Mouse (Mus musculus): ENCODE measurements around the gene Ltbp4.
A peak's percentile ranks its signal among the peaks of the same experiment; 100 is the strongest.

Ltbp4 gene

GRCm38 (mm10) chr7:27298816-27299215, 38.7 kb downstream of the Ltbp4 start:
- no peak for DNase-seq (ENCODE audit: low spot score)

- DNase-seq (ENCODE audit: low spot score), result no peak
Measured at GRCm38 (mm10) chr7:27298033-27298610, 39.4 kb downstream of the Ltbp4 start.

GRCm38 (mm10) chr7:27296518-27296917, 41.0 kb downstream of the Ltbp4 start:
- DNase-seq (ENCODE audit: low spot score), result no peak

GRCm38 (mm10) chr7:27295956-27296355, 41.5 kb downstream of the Ltbp4 start:
- DNase-seq (ENCODE audit: low spot score), result peak; percentile 56

DNA sequence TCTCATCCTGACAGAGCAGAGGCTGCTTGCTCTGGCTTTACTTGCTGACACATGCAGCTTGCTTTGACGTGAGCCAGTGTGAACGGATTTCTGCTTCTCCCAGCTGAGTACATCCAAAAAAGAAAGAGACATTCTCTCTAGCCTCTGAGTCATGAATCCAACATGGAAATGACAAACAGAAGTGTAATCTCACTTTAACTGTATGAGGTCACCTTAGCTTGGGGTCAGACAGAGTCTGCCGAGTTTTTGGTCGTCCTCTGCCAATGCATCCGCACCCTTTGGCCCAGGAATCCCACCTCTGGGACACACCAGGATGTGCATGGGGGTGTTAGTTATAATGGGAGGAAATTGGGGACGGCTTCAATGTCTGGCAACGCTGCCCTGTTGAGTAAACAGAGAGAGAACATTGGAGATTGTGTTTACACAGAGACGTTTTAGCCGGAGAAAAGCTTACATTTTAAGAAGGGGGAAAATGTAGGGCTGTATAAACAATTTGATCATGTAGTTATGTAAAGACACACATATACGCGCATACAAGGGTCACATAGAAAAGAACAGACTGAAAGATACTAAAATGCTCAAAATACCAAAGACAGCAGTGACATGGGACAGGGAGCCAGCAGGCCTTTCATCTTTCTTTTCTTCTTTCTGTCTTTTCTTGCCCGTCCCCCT, 45.6 kb downstream of the Ltbp4 start:
- DNase-seq (ENCODE audit: low spot score), result peak; percentile 63

- no peak for DNase-seq (ENCODE audit: low spot score)
Measured at GRCm38 (mm10) chr7:27290555-27290954, 46.9 kb downstream of the Ltbp4 start.

- no peak for DNase-seq (ENCODE audit: low spot score)
Measured at GRCm38 (mm10) chr7:27288732-27289131, 48.8 kb downstream of the Ltbp4 start.

DNA sequence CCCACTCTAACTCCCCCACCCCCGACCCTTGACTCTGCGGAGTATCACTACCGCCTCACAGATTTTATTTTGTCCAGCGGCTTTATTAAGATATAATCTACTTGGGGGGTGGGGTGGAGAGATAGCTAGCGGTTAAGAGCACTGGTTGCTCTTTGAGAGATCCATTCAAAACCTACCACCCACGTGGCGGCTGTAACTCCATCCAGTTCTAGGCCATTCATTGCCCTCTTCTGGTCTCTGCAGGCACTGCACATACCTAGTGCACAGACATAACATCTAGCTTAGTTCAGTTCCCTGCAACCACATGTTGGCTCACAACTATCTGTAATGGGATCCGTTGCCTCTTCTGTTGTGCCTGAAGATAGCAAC, 51.8 kb downstream of the Ltbp4 start:
- peak; percentile 78 for DNase-seq (ENCODE audit: low spot score)

DNA sequence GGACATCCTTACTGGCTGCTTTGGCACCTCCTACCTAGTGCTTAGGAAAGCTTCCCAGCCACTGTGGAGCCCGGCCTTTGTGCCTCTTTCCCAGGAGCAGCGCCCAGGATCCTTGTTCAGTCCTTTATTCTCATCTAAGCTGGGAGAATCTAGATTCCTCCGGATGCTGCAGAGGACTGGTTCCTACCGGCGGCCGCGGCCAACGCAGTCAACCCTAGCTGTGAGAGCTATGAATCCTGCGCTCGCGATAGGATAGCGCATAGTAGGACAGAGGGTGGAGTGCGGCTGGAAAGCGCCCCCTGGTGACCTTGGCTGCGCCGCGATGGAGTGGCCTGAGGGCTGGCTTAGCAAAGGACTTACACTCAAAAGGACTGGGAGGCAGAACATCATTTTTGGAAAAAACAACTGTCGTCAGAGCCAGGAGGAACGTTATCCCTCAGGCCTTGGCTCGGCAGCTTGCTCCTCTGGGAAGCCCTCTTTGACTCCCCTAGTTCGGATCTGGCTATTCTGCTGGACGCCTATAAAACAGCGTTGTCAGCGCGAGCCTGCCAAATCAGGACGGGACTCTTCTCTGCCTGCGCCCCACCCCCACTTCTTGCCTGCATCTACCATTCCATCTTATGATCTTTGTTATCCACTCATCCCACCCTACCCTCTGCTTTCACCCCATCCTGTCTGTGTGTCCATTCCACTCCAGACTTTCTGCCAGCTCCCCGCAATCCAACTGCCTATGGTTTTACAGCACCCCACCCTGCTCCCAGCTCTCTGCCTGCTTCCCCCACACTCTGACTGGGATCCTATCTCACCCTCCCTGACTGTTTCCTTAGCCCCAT, 52.4 kb downstream of the Ltbp4 start:
- peak; percentile 72 for DNase-seq (ENCODE audit: low spot score)

DNA sequence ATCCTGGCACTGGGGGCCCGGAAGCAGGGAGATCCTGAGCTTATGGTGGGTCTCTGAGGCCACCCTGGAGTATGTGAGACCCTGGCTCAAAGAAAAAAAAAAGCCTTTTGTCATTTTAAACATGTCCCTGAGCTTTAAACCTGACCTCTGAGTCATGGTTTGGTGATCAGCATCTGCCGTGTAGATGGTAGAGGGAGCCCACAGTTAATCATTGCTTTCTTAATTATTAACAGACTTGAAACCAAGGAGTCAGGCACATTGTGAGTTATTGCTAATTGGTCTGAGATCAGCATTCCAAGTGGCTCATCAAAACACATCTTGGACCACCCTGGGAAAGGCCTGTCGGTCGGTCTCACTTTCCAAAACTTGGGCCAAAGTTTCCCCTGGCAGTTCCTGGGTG, 55.3 kb downstream of the Ltbp4 start:
- DNase-seq (ENCODE audit: low spot score), result no peak

GRCm38 (mm10) chr7:27281717-27282116, 55.8 kb downstream of the Ltbp4 start:
- no peak for DNase-seq (ENCODE audit: low spot score)

DNA sequence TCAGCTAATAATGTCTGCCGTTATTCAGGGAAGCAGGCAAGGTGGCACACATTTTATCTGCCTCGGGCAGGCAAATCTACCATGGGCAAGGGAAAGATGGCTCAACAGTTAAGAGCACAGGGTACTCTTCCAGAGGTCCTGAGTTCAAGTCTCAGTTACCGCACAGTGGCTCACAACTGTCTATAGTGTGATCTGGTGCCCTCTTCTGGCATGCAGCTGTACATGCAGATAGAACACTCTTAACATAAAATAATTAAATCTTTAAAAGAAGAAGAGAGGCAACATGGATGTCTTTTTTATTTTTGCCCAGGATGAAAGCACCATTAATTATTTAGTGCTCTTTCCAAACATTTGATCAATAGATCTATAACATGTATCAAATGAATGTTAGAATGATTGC, 60.3 kb downstream of the Ltbp4 start:
- no peak for DNase-seq (ENCODE audit: low spot score)

DNA sequence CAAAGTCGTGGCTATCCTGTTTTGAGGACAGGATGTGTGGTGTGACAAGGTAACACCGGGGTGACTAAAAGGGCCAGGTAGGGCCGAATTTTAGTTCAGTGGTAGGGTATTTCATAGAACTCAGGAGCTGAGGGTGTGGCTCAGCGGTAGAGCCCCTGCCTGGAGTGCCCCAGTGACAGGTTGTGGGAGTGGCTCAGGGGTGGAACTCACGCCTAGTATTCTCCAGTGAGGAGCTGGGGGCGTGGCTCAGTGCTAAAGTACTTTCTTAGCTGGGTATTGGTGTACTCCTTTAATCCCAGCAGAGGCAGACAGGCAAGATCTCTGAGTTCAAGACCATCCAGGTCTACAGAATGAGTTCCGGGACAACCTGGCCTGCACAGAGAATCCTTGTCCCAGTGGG, 61.5 kb downstream of the Ltbp4 start:
- DNase-seq (ENCODE audit: low spot score), result no peak

DNA sequence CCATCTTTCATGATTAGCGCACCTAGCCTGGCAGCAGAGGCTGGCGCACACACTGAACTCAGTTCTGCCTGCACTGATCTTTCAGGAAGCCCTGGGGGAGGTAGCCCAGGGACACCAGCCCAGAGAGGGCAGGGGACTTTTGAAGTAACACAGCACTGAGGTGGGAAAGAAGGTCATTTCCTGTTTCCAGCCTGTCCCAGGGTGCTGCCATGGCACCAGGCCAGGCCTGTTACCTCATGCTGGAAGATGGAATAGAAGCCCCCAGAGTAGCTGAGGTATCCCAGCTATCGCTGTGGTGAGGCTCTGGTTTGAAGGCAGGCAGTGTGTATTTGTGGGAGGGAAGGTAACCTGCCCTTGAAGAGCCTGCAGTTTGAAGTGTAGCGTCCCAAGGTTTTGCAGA, 62.6 kb downstream of the Ltbp4 start:
- DNase-seq (ENCODE audit: low spot score), result no peak

- DNase-seq (ENCODE audit: low spot score), result peak; percentile 39
Measured at GRCm38 (mm10) chr7:27273739-27274351, 63.6 kb downstream of the Ltbp4 start.

DNA sequence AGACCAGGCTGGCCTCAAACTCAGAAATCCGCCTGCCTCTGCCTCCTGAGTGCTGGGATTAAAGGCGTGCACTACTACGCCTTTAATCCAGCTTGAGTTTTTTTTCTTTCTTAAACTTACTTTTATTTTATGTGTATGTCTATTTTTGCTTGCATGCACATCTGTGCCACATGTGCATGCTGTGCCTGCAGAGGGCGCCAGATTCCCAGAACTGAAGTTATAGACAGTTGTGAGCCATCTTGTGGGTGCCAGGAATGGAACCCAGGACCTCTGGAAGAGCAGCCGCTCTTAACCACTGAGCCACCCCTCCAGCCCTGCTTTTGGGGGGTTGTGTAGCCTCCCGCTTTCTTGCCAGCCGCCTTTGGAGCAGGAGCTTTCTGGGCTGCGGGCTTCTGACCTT, 66.1 kb downstream of the Ltbp4 start:
- no peak for DNase-seq (ENCODE audit: low spot score)

- no peak for DNase-seq (ENCODE audit: low spot score)
Measured at GRCm38 (mm10) chr7:27266515-27267128, 70.9 kb downstream of the Ltbp4 start.

GRCm38 (mm10) chr7:27264761-27265160, 72.7 kb downstream of the Ltbp4 start:
- DNase-seq (ENCODE audit: low spot score), result no peak

DNA sequence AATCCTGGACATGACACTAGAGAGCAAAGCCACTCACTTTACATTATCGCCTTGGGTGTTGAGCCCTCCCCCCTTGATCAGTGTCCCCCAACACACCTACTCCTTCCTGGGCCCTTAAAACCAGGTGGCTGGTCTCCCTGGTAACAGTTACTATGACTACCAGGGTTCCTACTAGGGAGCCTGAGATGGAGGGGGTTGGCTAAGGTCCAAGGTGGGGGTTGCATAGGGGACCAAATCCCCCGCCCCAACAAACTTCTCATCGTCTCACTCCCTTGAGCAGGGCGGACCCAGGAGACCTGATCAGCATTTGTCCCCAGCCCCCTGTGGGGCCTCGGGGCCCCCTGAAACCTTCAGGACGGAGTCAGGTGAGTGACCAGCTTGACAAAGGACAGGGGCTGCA, 75.6 kb downstream of the Ltbp4 start:
- DNase-seq (ENCODE audit: low spot score), result no peak

- DNase-seq (ENCODE audit: low spot score), result no peak
Measured at GRCm38 (mm10) chr7:27260856-27261255, 76.6 kb downstream of the Ltbp4 start.

DNA sequence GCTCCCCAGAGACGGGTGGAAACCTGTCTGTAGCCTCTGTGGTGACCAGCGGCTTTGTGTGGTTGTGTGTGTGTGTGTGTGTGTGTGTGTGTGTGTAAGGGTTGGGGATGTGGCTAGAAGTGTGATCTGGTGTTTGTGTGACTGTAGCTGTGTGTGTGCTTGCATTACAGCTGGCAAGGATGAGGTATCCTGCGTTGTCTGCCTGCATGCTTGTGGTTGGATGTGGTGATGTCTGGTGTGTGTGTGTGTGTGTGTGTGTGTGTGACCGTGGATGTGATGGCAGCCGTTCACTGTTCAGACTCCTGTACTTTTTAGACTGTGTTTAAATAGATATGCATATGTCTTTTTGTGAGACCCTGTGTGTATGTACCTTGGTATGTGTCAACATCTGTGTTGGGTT, 77.7 kb downstream of the Ltbp4 start:
- no peak for DNase-seq (ENCODE audit: low spot score)

GRCm38 (mm10) chr7:27259271-27259721, 78.2 kb downstream of the Ltbp4 start:
- DNase-seq (ENCODE audit: low spot score), result no peak
